Mouse (Mus musculus) midbrain, embryonic 11.5 days (tissue): Measurements from ENCODE around the gene Trp73. TPM values are rescaled to one million over a fixed set of nuclear protein-coding genes. Genes with fewer than 3 reads are reported as not detected.

Experiments
- ATAC-seq: fragments of 200-750 bp; cut with Nextera tagmentation; 2 replicates; pipeline ENCODE4 v1.8.0; 2017; ENCODE audit warnings: moderate TSS enrichment, moderate library complexity; ENCODE audit not compliant: low FRiP score
- DNase-seq: peaks from one replicate; pipeline ENCODE4 v3.0.0; 2015; ENCODE audit warnings: low spot score; ENCODE audit errors: missing footprints
- H3K27ac ChIP-seq: fragments of 300-500 bp; sonication (generic); 2 replicates; pipeline ENCODE4 v1.5.1; 2014; ENCODE audit warnings: low read depth, low read length
- H3K27me3 ChIP-seq: fragments of 300-500 bp; sonication (generic); 2 replicates; pipeline ENCODE4 v1.6.1; 2014; ENCODE audit warnings: mild to moderate bottlenecking, low read length, moderate library complexity, mixed read lengths; ENCODE audit not compliant: control insufficient read depth, insufficient read depth
- H3K36me3 ChIP-seq: fragments of 300-500 bp; sonication (generic); 2 replicates; pipeline ENCODE4 v1.6.1; 2014; ENCODE audit warnings: mild to moderate bottlenecking, low read length, moderate library complexity, mixed read lengths; ENCODE audit not compliant: control insufficient read depth, insufficient read depth
- H3K4me1 ChIP-seq: fragments of 300-500 bp; sonication (generic); 2 replicates; pipeline ENCODE4 v1.6.1; 2014; ENCODE audit warnings: low read length; ENCODE audit not compliant: control insufficient read depth, insufficient read depth
- H3K4me2 ChIP-seq: fragments of 300-500 bp; sonication (generic); 2 replicates; pipeline ENCODE4 v1.6.1; 2014; ENCODE audit warnings: mild to moderate bottlenecking, moderate library complexity
- H3K4me3 ChIP-seq: fragments of 300-500 bp; sonication (generic); 2 replicates; pipeline ENCODE4 v1.5.1; 2014; ENCODE audit warnings: low read depth, low read length
- H3K9ac ChIP-seq: fragments of 300-500 bp; sonication (generic); 2 replicates; pipeline ENCODE4 v1.6.1; 2014; ENCODE audit warnings: low read length
- H3K9me3 ChIP-seq: fragments of 300-500 bp; sonication (generic); 2 replicates; pipeline ENCODE4 v1.6.1; 2016; ENCODE audit warnings: low read length; ENCODE audit not compliant: control insufficient read depth
- WGBS: fragments of 180-500 bp; shearing (Covaris S2); extraction: QIAGEN DNeasy Blood & Tissue Kit; methylation state at CpG from one replicate; pipeline ENCODE4 v1.1.7; 2014; 5-methylcytosine and 5-hydroxymethylcytosine counted together
- polyA plus RNA-seq: library from polyadenylated mRNA; unstranded; fragments of >200 nt; fragmentation: Nextera tagmentation; extraction: Ambion mirVana; gene quantifications from 2 replicates; pipeline ENCODE4 v1.2.1, GENCODE M21; 2014

Trp73 gene
- polyA plus RNA-seq, 1 experiment from 2014 or later = 0.15 TPM

- peaks cover 15% of the 10 kb centered on the region for H3K4me1 ChIP-seq
- ATAC-seq (no peak), DNase-seq (no peak)
- WGBS = 62% methylated on average over 5 of the region's 5 CpGs
- no peak overlapping the region for H3K4me3 ChIP-seq
- no peak overlapping the region for H3K4me2 ChIP-seq
- peaks cover 49% of the 10 kb centered on the region for H3K27me3 ChIP-seq
- no peak overlapping the region for H3K9ac ChIP-seq
- H3K36me3 ChIP-seq = no peaks in the 10 kb centered on the region
- no peaks in the 10 kb centered on the region for H3K9me3 ChIP-seq
- H3K27ac ChIP-seq = no peak overlapping the region
Observed at GRCm38 (mm10) chr4:154137139-154137538, 2.9 kb downstream of the Trp73 start.

- Histone ChIP-seq H3K27ac (no peak overlapping the region), H3K4me3 (no peak overlapping the region), H3K4me2 (no peak overlapping the region), H3K4me1 (peaks cover 5% of the 10 kb centered on the region), H3K36me3 (no peaks in the 10 kb centered on the region), H3K9me3 (no peaks in the 10 kb centered on the region), H3K9ac (no peak overlapping the region), H3K27me3 (peaks cover 28% of the 10 kb centered on the region)
- no peak for ATAC-seq
- 76% methylated on average over 4 of the region's 4 CpGs for WGBS
- DNase-seq = no peak
Observed at GRCm38 (mm10) chr4:154134803-154135202, 5.2 kb downstream of the Trp73 start.

DNA sequence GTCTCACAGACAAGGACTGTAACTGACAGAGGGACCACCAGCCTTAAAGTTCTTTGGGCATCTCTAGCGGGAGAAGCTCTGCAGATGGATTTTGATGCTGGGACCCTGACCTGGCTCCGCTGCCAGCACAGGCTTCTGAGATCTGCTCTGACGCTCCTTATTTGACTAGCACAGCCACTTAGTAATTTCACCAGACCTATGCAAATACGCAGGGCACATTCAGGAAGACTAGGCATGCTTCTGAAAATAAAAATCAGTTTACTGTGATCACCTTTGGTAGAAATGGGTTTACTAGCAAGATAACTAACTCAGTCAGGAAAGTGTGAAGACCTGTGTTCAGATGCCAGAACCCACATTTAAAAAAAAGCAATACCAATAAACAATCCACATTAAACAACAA, 8.1 kb downstream of the Trp73 start:
- no peak overlapping the region for H3K27ac ChIP-seq
- no peaks in the 10 kb centered on the region for H3K4me1 ChIP-seq
- no peak for DNase-seq
- no peaks in the 10 kb centered on the region for H3K27me3 ChIP-seq
- no peaks in the 10 kb centered on the region for H3K36me3 ChIP-seq
- H3K4me3 ChIP-seq = no peak overlapping the region
- H3K9me3 ChIP-seq = no peaks in the 10 kb centered on the region
- ATAC-seq = no peak
- 75% methylated on average over 4 of the region's 4 CpGs for WGBS
- no peak overlapping the region for H3K4me2 ChIP-seq
- H3K9ac ChIP-seq = no peak overlapping the region

DNA sequence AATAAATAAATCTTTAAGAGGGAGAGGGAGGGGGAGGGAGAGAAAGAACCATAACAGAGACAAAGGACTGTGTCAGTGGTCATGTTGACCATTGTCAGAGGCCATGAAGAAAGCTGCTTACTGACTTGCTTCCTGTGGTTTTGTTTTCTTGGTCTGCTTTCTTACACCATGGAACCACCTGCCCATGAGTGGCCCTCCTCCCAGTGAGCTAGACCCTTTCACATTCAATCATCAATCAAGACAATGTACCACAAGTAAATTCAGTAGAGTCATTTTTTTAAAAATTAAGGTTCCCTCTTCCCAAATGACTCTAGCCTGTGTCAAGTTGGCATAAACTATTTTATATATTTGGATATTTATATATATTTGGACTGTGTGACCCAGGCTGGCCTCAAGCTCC, 10.1 kb downstream of the Trp73 start:
- Histone ChIP-seq H3K36me3 (no peaks in the 10 kb centered on the region), H3K9ac (no peak overlapping the region), H3K4me3 (no peak overlapping the region), H3K9me3 (no peaks in the 10 kb centered on the region), H3K4me1 (no peaks in the 10 kb centered on the region), H3K27me3 (no peaks in the 10 kb centered on the region), H3K27ac (no peak overlapping the region), H3K4me2 (no peak overlapping the region)
- no peak for ATAC-seq
- no peak for DNase-seq

DNA sequence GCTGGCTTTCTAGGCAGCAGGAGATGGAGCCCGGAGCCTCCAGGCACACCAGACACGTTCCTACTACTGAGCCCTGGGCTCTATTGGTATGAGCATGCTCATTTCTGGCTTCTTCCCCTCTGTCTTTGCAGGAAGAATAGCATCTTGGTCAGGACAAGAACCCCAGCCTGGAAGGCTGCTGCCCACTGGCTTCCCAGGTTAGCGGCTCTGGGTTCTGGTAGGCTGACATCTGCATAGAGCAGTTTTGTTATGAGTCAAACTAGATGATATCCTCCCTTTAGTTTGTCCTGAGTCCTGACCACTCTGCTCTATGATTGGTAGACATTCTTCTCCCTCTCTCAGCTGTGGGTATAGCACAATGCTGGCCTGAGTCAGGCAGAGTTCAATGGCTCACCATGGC, 12.7 kb downstream of the Trp73 start:
- H3K4me3 ChIP-seq = no peak overlapping the region
- no peaks in the 10 kb centered on the region for H3K9me3 ChIP-seq
- H3K36me3 ChIP-seq = no peaks in the 10 kb centered on the region
- ATAC-seq (no peak), DNase-seq (no peak)
- no peak overlapping the region for H3K27ac ChIP-seq
- no peaks in the 10 kb centered on the region for H3K4me1 ChIP-seq
- H3K27me3 ChIP-seq = 0 out of 2 replicates have a peak, but pooled peaks cover 3% of the 10 kb centered on the region
- no peak overlapping the region for H3K4me2 ChIP-seq
- 80% methylated on average over 3 of the region's 3 CpGs for WGBS
- H3K9ac ChIP-seq = no peak overlapping the region

- Histone ChIP-seq H3K27me3 (0 out of 2 replicates have a peak, but pooled peaks cover 3% of the 10 kb centered on the region), H3K9me3 (no peaks in the 10 kb centered on the region), H3K36me3 (no peaks in the 10 kb centered on the region), H3K4me2 (no peak overlapping the region), H3K4me3 (no peak overlapping the region), H3K4me1 (no peaks in the 10 kb centered on the region), H3K9ac (no peak overlapping the region), H3K27ac (no peak overlapping the region)
- 76% methylated on average over 5 of the region's 5 CpGs for WGBS
- DNase-seq (no peak), ATAC-seq (no peak)
Observed at GRCm38 (mm10) chr4:154125202-154125601, 14.8 kb downstream of the Trp73 start.

DNA sequence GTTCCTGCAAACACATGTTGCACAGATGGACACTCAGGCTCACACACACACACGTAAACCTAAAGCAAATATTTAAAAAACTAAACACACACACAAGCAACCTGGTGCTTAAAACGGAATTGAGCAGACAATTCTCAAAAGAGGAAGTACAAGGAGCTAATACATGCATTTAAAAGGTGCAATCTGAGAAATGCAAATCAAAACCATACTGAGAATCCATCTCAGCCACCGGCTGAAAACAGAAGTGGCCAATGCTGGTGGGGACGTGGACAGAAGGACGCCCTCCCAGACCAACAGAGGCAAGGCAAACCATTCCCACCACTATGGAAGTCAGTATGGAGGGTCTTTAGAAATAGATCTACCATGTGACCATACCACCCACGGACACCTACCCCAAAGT, 16.5 kb downstream of the Trp73 start:
- H3K9me3 ChIP-seq = no peaks in the 10 kb centered on the region
- no peak overlapping the region for H3K4me2 ChIP-seq
- 0 out of 2 replicates have a peak, but pooled peaks cover 3% of the 10 kb centered on the region for H3K27me3 ChIP-seq
- ATAC-seq (no peak), DNase-seq (no peak)
- H3K36me3 ChIP-seq = no peaks in the 10 kb centered on the region
- 85% methylated on average over 6 of the region's 6 CpGs for WGBS
- no peak overlapping the region for H3K9ac ChIP-seq
- H3K27ac ChIP-seq = no peak overlapping the region
- H3K4me1 ChIP-seq = no peaks in the 10 kb centered on the region
- no peak overlapping the region for H3K4me3 ChIP-seq

GRCm38 (mm10) chr4:154122374-154122773, 17.6 kb downstream of the Trp73 start:
- H3K9me3 ChIP-seq = no peaks in the 10 kb centered on the region
- H3K4me2 ChIP-seq = no peak overlapping the region
- no peaks in the 10 kb centered on the region for H3K36me3 ChIP-seq
- no peak overlapping the region for H3K27ac ChIP-seq
- WGBS = 86% methylated on average over 7 of the region's 7 CpGs
- no peak overlapping the region for H3K4me3 ChIP-seq
- no peak for DNase-seq
- no peak overlapping the region for H3K9ac ChIP-seq
- ATAC-seq = no peak
- 0 out of 2 replicates have a peak, but pooled peaks cover 3% of the 10 kb centered on the region for H3K27me3 ChIP-seq
- no peaks in the 10 kb centered on the region for H3K4me1 ChIP-seq

- Histone ChIP-seq H3K27ac (no peak overlapping the region), H3K9ac (no peak overlapping the region), H3K36me3 (no peaks in the 10 kb centered on the region), H3K4me3 (no peak overlapping the region), H3K27me3 (0 out of 2 replicates have a peak, but pooled peaks cover 3% of the 10 kb centered on the region), H3K4me2 (no peak overlapping the region), H3K4me1 (no peaks in the 10 kb centered on the region), H3K9me3 (no peaks in the 10 kb centered on the region)
- DNase-seq = peak; percentile 35
- ATAC-seq = no peak
- WGBS = 77% methylated on average over 11 of the region's 11 CpGs
Observed at GRCm38 (mm10) chr4:154121800-154122199, 18.2 kb downstream of the Trp73 start.

GRCm38 (mm10) chr4:154119208-154119607, 20.8 kb downstream of the Trp73 start:
- Histone ChIP-seq H3K27ac (no peak overlapping the region), H3K9ac (no peak overlapping the region), H3K27me3 (peaks cover 3% of the 10 kb centered on the region; the same call in 1 of the 2 replicates), H3K4me1 (no peaks in the 10 kb centered on the region), H3K9me3 (no peaks in the 10 kb centered on the region), H3K36me3 (no peaks in the 10 kb centered on the region), H3K4me2 (no peak overlapping the region), H3K4me3 (no peak overlapping the region)
- ATAC-seq (no peak), DNase-seq (no peak)
- WGBS = 84% methylated on average over 9 of the region's 9 CpGs
